Mouse (Mus musculus) c-Kit-positive CD71-positive TER-119-positive erythroid progenitor cells, embryonic 14.5 days (primary cell): ENCODE measurements at regions not wholly inside any gene's neighbourhood (a gene's known extent, or its start where the extent isn't known, plus 50 kb on each side); places are given as distances from the start of the nearest gene placed in this dataset.

Experiments
- DNase-seq: peaks from one replicate; pipeline ENCODE4 v3.0.0-alpha.2; 2013; ENCODE audit warnings: low spot score

- DNase-seq = no peak
Observed at GRCm38 (mm10) chrX:9738904-9739303, 76.1 kb upstream of the Dynlt3 start.

GRCm38 (mm10) chrX:9742518-9742917 is 79.7 kb upstream of the Dynlt3 start:
- DNase-seq = no peak

GRCm38 (mm10) chrX:9747305-9747938 is 84.6 kb upstream of the Dynlt3 start:
- DNase-seq = peak; percentile 30

- peak; percentile 6 for DNase-seq
Observed at GRCm38 (mm10) chrX:9752954-9753572, 90.3 kb upstream of the Dynlt3 start.

GRCm38 (mm10) chrX:9769540-9769939 is 77.2 kb upstream of the Hypm start:
- no peak for DNase-seq

GRCm38 (mm10) chrX:9777498-9777897 is 69.2 kb upstream of the Hypm start:
- no peak for DNase-seq

GRCm38 (mm10) chrX:9789542-9789941 is 57.2 kb upstream of the Hypm start:
- no peak for DNase-seq
